ENCODE assay signal across 9 mouse cellular contexts in the genomic region with DNA sequence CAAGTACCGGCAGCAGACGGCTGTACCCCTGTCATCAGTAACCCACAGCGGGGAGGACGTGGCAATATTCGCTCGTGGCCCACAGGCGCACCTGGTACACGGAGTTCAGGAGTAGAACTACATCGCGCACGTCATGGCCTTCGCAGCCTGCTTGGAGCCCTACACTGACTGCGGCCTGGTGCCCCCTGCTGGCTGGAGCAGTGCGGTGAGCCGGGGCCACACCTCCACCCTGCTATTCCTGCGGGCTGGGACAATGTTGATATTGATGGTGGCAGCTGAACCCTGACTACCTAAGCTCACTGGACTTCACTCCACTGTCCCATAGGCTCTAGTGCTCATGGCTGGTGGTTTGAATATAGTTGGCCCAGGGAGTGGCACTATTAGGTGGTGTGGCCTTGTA. TPM values are rescaled to one million over a fixed set of nuclear protein-coding genes. Genes with fewer than 3 reads are reported as not detected.
DNase-seq lines count a peak whose midpoint lies in the region; ATAC-seq lines count a peak whose summit lies in the region.
"Had no signal": no experiment of that assay in that cellular context is flagged by ENCODE, and none has a peak within 500 bp of the region (broad histone marks: within the 10 kb centered on the region; RNA-seq: fewer than 3 reads in every experiment).

No protein-coding gene starts in this region.

- H3K9ac ChIP-seq in neural tube, embryonic 15.5 days (replicated peaks) = no peak overlapping the region
- no peak overlapping the region for H3K9ac ChIP-seq in lung, embryonic 16.5 days (ENCODE audit: low read length)
- no peak overlapping the region for H3K9ac ChIP-seq in heart, embryonic 12.5 days
- H3K9ac ChIP-seq: neural tube, embryonic 12.5 days had no signal

- DNase-seq in neural tube, embryonic 10.5 days (ENCODE audit: extremely low spot score, low spot score) = peak; percentile 26
- peak; percentile 33 for DNase-seq in adrenal gland, adult 8-10 months
- DNase-seq in forelimb bud, embryonic 11.5 days (ENCODE audit: low read depth, low spot score) = peak; percentile 14
- peak; percentile 10 to 59 for DNase-seq in thymus, postnatal 10 days (ENCODE audit: low spot score in 2 of 2)

- no peak overlapping the region for H3K27ac ChIP-seq in neural tube, embryonic 15.5 days (replicated peaks)
- H3K27ac ChIP-seq in lung, embryonic 16.5 days (ENCODE audit: low read length) = no peak overlapping the region
- no peak overlapping the region for H3K27ac ChIP-seq in heart, embryonic 12.5 days (ENCODE audit: poor library complexity, severe bottlenecking)
- H3K27ac ChIP-seq: neural tube, embryonic 12.5 days had no signal

- WGBS in neural tube, embryonic 15.5 days = 57% methylated on average over 16 of the region's 16 CpGs
- WGBS in lung, embryonic 16.5 days = 47% methylated on average over 16 of the region's 16 CpGs
- WGBS in heart, embryonic 12.5 days = 52% methylated on average over 16 of the region's 16 CpGs

- ATAC-seq in neural tube, embryonic 15.5 days (ENCODE audit: low FRiP score) = no peak
- ATAC-seq in lung, embryonic 16.5 days (ENCODE audit: low read depth) = 0 out of 2 replicates have a peak, but pooled peaks have one; percentile 43
- ATAC-seq in heart, embryonic 12.5 days (ENCODE audit: insufficient number of reproducible peaks, low FRiP score) = no peak

- H3K36me3 ChIP-seq in neural tube, embryonic 15.5 days = no peaks in the 10 kb centered on the region
- no peaks in the 10 kb centered on the region for H3K36me3 ChIP-seq in lung, embryonic 16.5 days (ENCODE audit: control insufficient read depth, insufficient read depth, low read length)
- no peaks in the 10 kb centered on the region for H3K36me3 ChIP-seq in heart, embryonic 12.5 days
- H3K36me3 ChIP-seq: neural tube, embryonic 12.5 days had no signal

- no peaks in the 10 kb centered on the region for H3K27me3 ChIP-seq in neural tube, embryonic 15.5 days (replicated peaks)
- H3K27me3 ChIP-seq in lung, embryonic 16.5 days (ENCODE audit: control insufficient read depth, insufficient read depth, low read depth, low read length) = no peaks in the 10 kb centered on the region
- H3K27me3 ChIP-seq in heart, embryonic 12.5 days (replicated peaks) = 0 out of 2 replicates have a peak, but pooled peaks cover 2% of the 10 kb centered on the region
- H3K27me3 ChIP-seq: neural tube, embryonic 12.5 days had no signal

- no peaks in the 10 kb centered on the region for H3K4me1 ChIP-seq in neural tube, embryonic 15.5 days
- H3K4me1 ChIP-seq in lung, embryonic 16.5 days (replicated peaks; ENCODE audit: control insufficient read depth, insufficient read depth, low read length) = no peaks in the 10 kb centered on the region
- H3K4me1 ChIP-seq in heart, embryonic 12.5 days (replicated peaks) = 0 out of 2 replicates have a peak, but pooled peaks cover 4% of the 10 kb centered on the region
- H3K4me1 ChIP-seq: neural tube, embryonic 12.5 days had no signal

- no peak overlapping the region for H3K4me2 ChIP-seq in neural tube, embryonic 15.5 days
- no peak overlapping the region for H3K4me2 ChIP-seq in lung, embryonic 16.5 days (ENCODE audit: low read depth, low read length)
- no peak overlapping the region for H3K4me2 ChIP-seq in heart, embryonic 12.5 days
- H3K4me2 ChIP-seq: neural tube, embryonic 12.5 days had no signal

- H3K9me3 ChIP-seq in neural tube, embryonic 15.5 days (replicated peaks) = no peaks in the 10 kb centered on the region
- H3K9me3 ChIP-seq in lung, embryonic 16.5 days (ENCODE audit: control insufficient read depth, low read length) = no peaks in the 10 kb centered on the region
- H3K9me3 ChIP-seq in heart, embryonic 12.5 days (replicated peaks) = no peaks in the 10 kb centered on the region
- H3K9me3 ChIP-seq: neural tube, embryonic 12.5 days had no signal

- H3K4me3 ChIP-seq in neural tube, embryonic 15.5 days (replicated peaks) = no peak overlapping the region
- no peak overlapping the region for H3K4me3 ChIP-seq in lung, embryonic 16.5 days (ENCODE audit: low read length)
- no peak overlapping the region for H3K4me3 ChIP-seq in heart, embryonic 12.5 days
- H3K4me3 ChIP-seq: neural tube, embryonic 12.5 days had no signal

RNA-seq across cellular contexts. Expression of a gene that starts 19.0 kb away (rescaled TPM):
- polyA plus RNA-seq in neural tube, embryonic 15.5 days (2015; fragmentation: Nextera tagmentation; extraction: Ambion mirVana) = not detected in 2 replicates
- not detected for total RNA-seq in adrenal gland, adult 8-10 months (2022)
- polyA plus RNA-seq in lung, embryonic 16.5 days (2015; fragmentation: Nextera tagmentation; extraction: Ambion mirVana) = not detected in 2 replicates
- polyA plus RNA-seq in heart, embryonic 12.5 days (2016; fragmentation: Nextera tagmentation; extraction: Ambion mirVana) = not detected in 2 replicates
- polyA plus RNA-seq: neural tube, embryonic 12.5 days had no signal

RNA-seq across cellular contexts. Expression of a gene that starts 30.7 kb away (rescaled TPM):
- 0.72 TPM in 1 of 2 replicates, not detected in the other for polyA plus RNA-seq in neural tube, embryonic 15.5 days (2015; fragmentation: Nextera tagmentation; extraction: Ambion mirVana)
- total RNA-seq in adrenal gland, adult 8-10 months (2022) = not detected
- 0.18 TPM in 1 of 2 replicates, not detected in the other for polyA plus RNA-seq in lung, embryonic 16.5 days (2015; fragmentation: Nextera tagmentation; extraction: Ambion mirVana)
- polyA plus RNA-seq in heart, embryonic 12.5 days (2016; fragmentation: Nextera tagmentation; extraction: Ambion mirVana) = not detected in 2 replicates
- polyA plus RNA-seq: gonadal fat pad, adult 2 months; neural tube, embryonic 12.5 days had no signal

RNA-seq across cellular contexts. Expression of a gene that starts 54.1 kb away (rescaled TPM):
- not detected in 2 replicates for polyA plus RNA-seq in neural tube, embryonic 15.5 days (2015; fragmentation: Nextera tagmentation; extraction: Ambion mirVana)
- total RNA-seq in adrenal gland, adult 8-10 months (2022) = not detected
- not detected in 2 replicates for polyA plus RNA-seq in lung, embryonic 16.5 days (2015; fragmentation: Nextera tagmentation; extraction: Ambion mirVana)
- polyA plus RNA-seq in heart, embryonic 12.5 days (2016; fragmentation: Nextera tagmentation; extraction: Ambion mirVana) = not detected in 2 replicates
- polyA plus RNA-seq: neural tube, embryonic 12.5 days had no signal
